Mouse (Mus musculus) spleen, adult 2 months (tissue): Measurements from ENCODE around the gene Sod3. TPM values are rescaled to one million over a fixed set of nuclear protein-coding genes. Genes with fewer than 3 reads are reported as not detected.

Experiments
- DNase-seq, 2 experiments: peaks; one replicate each; pipeline versions ENCODE4 v3.0.0 to v3.0.0-alpha.2; 2012 to 2021; ENCODE audit warnings: low spot score in 2 of 2, low read depth in 1 of 2
- H3K27ac ChIP-seq: fragments of 200-500 bp; 2 replicates; pipeline ENCODE4 v1.5.1; 2012; ENCODE audit warnings: low read length, inconsistent platforms; ENCODE audit not compliant: insufficient read depth
- H3K27me3 ChIP-seq: fragments of 200-500 bp; 2 replicates; pipeline ENCODE4 v1.6.1; 2012; ENCODE audit warnings: mild to moderate bottlenecking, moderate library complexity, low read length, inconsistent platforms; ENCODE audit not compliant: control insufficient read depth, insufficient read depth
- H3K36me3 ChIP-seq: fragments of 200-500 bp; 2 replicates; pipeline ENCODE4 v1.6.1; 2012; ENCODE audit warnings: mild to moderate bottlenecking, low read length, inconsistent platforms; ENCODE audit not compliant: control insufficient read depth, insufficient read depth
- H3K4me1 ChIP-seq: fragments of 200-500 bp; 2 replicates; pipeline ENCODE4 v1.6.1; 2011; ENCODE audit warnings: inconsistent platforms; ENCODE audit not compliant: control insufficient read depth, insufficient read depth, insufficient read length
- H3K4me3 ChIP-seq: fragments of 200-500 bp; 2 replicates; pipeline ENCODE4 v1.5.1; 2011; ENCODE audit warnings: mild to moderate bottlenecking, inconsistent platforms; ENCODE audit not compliant: insufficient read depth, insufficient read length; ENCODE audit errors: extremely low read depth
- CTCF ChIP-seq: fragments of 200-500 bp; IDR thresholded peaks from 2 replicates; pipeline ENCODE4 v1.5.1; 2011; ENCODE audit warnings: mild to moderate bottlenecking, inconsistent platforms; ENCODE audit not compliant: insufficient read depth, insufficient read length, insufficient replicate concordance; ENCODE audit errors: extremely low read depth
- POLR2A ChIP-seq: fragments of 200-500 bp; IDR thresholded peaks from 2 replicates; pipeline ENCODE4 v1.6.1; 2011; ENCODE audit warnings: low read depth, low read length, inconsistent platforms
- WGBS: fragments of 180-500 bp; shearing (Covaris S2); methylation state at CpG from one replicate; pipeline ENCODE4 v1.1.7; 2018; 5-methylcytosine and 5-hydroxymethylcytosine counted together
- polyA plus RNA-seq: library from polyadenylated mRNA; depleted of rRNA; stranded (reverse); fragments of >200 nt; gene quantifications from 2 replicates; pipeline ENCODE4 v1.2.3, GENCODE M21; 2012

The Sod3 gene
- polyA plus RNA-seq, 1 experiment, result 40.4 TPM

DNA sequence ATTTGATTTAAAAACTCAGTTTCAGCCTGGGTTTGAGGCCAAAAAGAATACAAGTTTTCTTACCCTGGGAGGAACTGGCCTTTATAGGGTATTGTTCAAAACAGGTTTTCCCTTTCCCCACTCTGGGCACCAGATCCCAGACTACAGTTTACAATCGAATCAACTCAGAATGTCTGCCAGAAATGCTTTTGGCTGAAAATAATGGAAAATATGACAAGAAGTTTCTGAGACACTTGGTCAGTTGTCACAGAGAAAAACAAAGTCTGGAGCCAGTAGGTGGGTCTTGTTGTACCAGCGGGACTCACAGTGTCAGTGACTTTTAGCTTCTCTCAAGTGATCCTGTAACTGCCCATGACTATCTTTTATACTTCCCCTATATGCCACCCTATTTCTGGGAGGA is 13.1 kb upstream of the Sod3 start:
- WGBS, result 79% methylated on average over 2 of the region's 2 CpGs
- Histone ChIP-seq H3K27me3 (no peaks in the 10 kb centered on the region), H3K36me3 (no peaks in the 10 kb centered on the region), H3K27ac (no peak overlapping the region), H3K4me1 (no peaks in the 10 kb centered on the region), H3K4me3 (no peak overlapping the region)
- TF ChIP-seq POLR2A (no peak), CTCF (no peak)
- DNase-seq, result no peak

DNA sequence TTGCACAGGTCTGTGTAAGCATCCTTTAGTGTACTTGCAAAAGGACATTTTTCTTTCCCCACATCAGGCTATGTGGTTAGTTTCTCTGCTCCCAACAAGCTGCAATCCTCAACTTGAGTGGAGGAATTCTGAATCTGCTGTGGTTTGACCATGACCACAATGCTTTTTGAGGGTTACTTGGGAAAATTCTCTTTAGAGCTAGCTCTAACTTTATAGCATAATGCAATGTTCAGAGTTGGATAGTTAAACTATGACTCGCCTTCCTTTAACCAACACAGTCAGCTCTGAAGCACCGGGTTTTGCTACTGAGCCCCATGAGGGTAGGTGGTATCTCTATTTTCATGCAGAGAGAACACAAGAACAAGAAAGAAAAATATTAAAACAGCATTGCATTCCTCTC is 12.0 kb upstream of the Sod3 start:
- H3K4me3 ChIP-seq, result no peak overlapping the region
- no peaks in the 10 kb centered on the region for H3K27me3 ChIP-seq
- no peaks in the 10 kb centered on the region for H3K4me1 ChIP-seq
- H3K36me3 ChIP-seq, result no peaks in the 10 kb centered on the region
- WGBS, result 85% methylated on average over 2 of the region's 2 CpGs
- DNase-seq, result no peak
- TF ChIP-seq POLR2A, result no peak
- TF ChIP-seq CTCF, result no peak
- no peak overlapping the region for H3K27ac ChIP-seq

DNA sequence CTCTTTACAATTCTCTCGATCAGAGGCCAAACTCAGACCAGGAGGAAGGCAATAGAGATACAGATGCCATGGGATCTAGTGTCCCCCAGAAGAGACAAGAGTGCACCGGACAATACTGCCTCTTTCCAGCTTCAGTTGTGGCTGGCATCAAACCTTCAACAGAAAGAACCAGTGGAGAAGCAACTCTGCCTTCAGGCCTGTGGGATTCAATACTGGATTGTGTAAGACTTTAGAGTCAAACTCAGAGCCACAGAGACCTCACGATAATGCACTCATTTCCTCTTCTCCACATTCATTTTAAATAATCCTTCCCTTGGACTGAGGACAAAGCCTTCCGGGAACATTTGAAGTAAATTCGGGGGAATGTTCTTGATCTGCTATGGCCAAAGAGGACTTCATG is 10.9 kb upstream of the Sod3 start:
- Histone ChIP-seq H3K36me3 (no peaks in the 10 kb centered on the region), H3K27me3 (no peaks in the 10 kb centered on the region), H3K27ac (no peak overlapping the region), H3K4me3 (no peak overlapping the region), H3K4me1 (no peaks in the 10 kb centered on the region)
- 83% methylated on average over 5 of the region's 5 CpGs for WGBS
- TF ChIP-seq CTCF, result no peak
- no peak for TF ChIP-seq POLR2A
- no peak for DNase-seq

DNA sequence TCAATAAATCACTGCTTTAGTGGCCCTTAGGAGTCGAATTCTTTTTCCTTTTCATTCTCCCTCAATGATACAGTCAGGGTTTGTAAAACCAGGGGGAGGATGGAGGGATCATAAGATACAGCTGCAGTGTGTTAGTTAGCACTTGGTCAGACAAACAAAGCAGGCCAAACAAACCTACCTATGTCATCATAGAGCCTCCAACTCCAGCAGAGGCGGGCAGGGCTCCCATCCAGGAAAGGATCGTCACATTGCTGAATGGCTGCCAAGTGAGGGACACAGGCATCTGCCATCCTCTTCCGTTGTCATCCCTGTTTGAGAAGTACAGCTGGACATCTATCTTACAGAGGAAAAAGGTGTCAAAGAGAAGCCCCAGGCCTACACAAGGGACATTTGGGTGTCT is 9.2 kb upstream of the Sod3 start:
- WGBS, result 86% methylated on average over 4 of the region's 4 CpGs
- H3K4me3 ChIP-seq, result no peak overlapping the region
- H3K4me1 ChIP-seq, result no peaks in the 10 kb centered on the region
- no peaks in the 10 kb centered on the region for H3K36me3 ChIP-seq
- no peaks in the 10 kb centered on the region for H3K27me3 ChIP-seq
- TF ChIP-seq CTCF (no peak), POLR2A (no peak)
- no peak for DNase-seq
- H3K27ac ChIP-seq, result no peak overlapping the region

DNA sequence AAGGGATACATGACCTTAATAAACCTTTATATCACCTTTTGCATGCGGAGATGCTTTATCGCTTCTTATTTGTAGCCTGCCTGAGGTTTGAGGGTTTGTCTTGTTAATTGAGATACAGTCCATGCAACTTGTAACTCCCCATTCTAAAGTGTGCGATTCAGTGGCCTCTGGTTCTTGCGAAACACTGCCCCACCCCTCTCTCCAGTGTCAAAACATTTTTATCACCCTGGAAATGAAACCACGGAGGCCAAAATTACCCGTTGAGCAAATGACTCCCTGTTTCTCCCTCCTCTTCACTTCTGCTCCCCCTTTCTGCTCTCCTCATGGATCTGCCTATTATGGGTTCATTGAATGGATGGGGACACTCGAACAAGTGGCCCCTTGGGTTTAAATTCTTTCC is 8.0 kb upstream of the Sod3 start:
- TF ChIP-seq POLR2A, result no peak
- no peak for TF ChIP-seq CTCF
- Histone ChIP-seq H3K36me3 (no peaks in the 10 kb centered on the region), H3K4me1 (no peaks in the 10 kb centered on the region), H3K27ac (no peak overlapping the region), H3K27me3 (no peaks in the 10 kb centered on the region), H3K4me3 (no peak overlapping the region)
- no peak for DNase-seq
- 60% methylated on average over 7 of the region's 7 CpGs for WGBS

DNA sequence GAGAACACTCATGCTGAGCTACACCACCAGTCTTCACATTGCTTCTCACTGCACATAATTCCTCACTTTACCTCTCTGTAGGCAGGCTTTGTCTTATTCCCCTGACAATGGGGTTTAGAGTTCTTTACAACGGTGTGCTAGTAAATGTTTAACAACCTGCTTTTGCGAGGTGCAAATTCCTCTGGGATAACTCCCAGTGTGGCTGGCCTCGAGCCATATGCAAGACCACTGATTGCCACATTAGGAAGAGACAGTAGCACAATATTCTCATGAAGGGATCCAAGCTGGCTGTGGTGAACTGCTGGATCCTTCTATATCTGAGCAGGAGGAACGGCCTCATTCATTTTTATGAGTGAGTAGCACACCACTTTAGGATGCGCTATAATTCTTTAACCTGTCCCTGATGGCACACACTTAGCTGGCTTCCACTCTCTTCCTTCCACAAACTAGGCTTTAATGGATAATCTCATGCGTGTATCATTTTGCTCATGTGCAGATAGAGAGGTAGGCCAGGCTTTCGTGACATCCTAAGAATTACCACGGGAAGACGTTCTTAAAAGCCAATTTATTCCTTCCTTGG is 6.3 kb upstream of the Sod3 start:
- no peak for DNase-seq
- Histone ChIP-seq H3K36me3 (no peaks in the 10 kb centered on the region), H3K4me3 (no peak overlapping the region), H3K4me1 (no peaks in the 10 kb centered on the region), H3K27me3 (no peaks in the 10 kb centered on the region), H3K27ac (no peak overlapping the region)
- 81% methylated on average over 9 of the region's 9 CpGs for WGBS
- TF ChIP-seq CTCF (no peak), POLR2A (no peak)

DNA sequence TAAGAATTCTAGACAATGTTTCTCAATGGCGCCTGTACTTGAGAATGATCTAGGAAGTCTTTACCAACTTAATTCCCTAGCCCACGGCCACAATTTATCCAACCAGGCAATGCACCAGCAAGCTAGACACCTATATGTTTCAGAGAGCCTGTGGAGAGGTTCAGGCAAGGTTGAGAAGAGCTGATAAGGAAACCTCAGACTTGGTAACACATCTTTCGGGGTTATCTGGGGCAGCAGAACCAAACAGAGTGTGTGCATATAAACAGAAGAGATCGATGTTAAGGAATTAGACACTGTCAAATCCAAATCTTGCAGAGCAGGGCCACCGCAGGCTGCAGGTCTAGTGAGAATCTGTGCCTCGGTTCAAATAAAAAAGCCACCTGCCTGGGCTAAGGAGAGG is 5.5 kb upstream of the Sod3 start:
- no peak for TF ChIP-seq CTCF
- H3K27me3 ChIP-seq, result no peaks in the 10 kb centered on the region
- H3K36me3 ChIP-seq, result no peaks in the 10 kb centered on the region
- WGBS, result 85% methylated on average over 6 of the region's 6 CpGs
- H3K27ac ChIP-seq, result no peak overlapping the region
- H3K4me1 ChIP-seq, result no peaks in the 10 kb centered on the region
- H3K4me3 ChIP-seq, result no peak overlapping the region
- no peak for DNase-seq
